Mouse (Mus musculus): ENCODE measurements around the gene Optn.
A peak's percentile ranks its signal among the peaks of the same experiment; 100 is the strongest.
"Not testable (repeated sequence)": the region's sequence is repeated elsewhere in the genome, so short reads cannot be mapped to it uniquely, and the experiment has no call there.

The Optn gene

DNA sequence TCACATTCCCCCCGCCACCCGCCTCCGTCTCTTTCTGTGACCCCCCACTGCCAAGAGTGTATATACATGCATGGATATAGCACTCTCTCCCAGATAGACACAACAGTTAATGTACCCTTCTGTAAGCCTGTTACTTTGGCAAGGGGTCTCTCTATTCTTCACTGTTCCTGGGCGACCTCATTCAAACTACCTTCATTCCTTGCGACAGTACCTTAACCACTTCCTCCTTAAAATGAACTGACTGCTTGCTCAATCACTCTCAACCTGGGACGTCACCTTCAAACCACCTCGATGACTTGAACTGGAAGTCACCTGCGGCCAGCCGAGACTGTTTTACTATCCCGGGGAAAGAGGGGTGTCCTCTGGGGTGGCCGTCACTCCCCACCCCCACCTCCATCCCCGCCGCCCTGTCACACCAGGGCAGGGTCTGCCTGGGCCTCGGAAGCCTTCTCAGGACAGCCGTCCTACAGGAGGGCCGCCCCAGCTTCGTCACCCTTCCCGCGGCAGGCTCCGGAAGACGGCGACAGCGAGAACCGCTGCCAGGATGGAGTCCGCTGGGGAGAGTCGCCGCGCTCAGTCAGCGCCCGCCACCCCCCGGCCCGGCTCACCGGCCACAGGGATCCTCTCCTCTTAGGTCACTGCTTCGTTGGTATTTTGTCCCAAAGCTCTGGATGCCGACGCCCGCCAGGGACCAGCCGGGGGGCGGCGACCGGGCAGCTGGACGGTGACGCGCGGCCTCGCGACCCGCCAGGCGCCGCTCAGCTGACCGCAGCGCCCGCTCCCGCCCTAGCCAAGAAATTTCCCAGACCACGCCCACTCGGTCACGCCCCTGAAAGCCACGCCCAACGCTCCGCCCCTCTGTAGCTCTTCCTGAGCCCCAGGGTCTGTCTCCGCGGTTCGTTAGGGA lies at the start of gene Optn:
Gene Optn, minus strand, starts transcription at position 753 of the 907 bp plus-strand sequence.
- no peak for DNase-seq (ENCODE audit: low read depth, low spot score)

- no peak for DNase-seq (ENCODE audit: low read depth, low spot score)
Measured at GRCm38 (mm10) chr2:5112785-5113291, 49.0 kb upstream of the Optn start.

GRCm38 (mm10) chr2:5102891-5103290 lies 39.0 kb upstream of the Optn start:
- DNase-seq (ENCODE audit: low read depth, low spot score) = no peak

DNA sequence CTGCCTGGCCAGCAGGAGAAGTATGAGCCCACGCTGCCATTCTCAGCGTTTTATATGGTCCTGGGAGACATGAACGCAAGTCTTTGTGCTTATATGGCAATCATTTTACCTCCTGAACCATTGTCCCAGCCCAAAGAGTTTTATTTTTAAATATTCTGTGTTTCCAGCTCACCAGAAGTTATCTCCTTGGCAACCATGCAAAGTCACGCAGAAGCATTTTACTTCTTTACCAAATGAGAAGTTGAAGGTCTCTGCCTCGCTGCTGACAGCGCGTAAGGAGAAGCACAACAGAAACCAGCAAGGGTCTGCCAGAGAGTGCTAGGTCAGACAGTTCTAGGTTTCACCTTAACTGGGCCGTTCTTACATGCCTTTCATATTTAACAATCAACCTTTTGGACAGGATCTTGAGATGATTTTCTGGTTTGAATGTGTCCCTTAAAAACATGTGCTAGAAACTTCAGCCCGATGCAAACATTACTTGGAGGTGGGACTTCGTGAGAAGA lies 37.9 kb upstream of the Optn start:
- DNase-seq (ENCODE audit: low read depth, low spot score) = no peak

DNA sequence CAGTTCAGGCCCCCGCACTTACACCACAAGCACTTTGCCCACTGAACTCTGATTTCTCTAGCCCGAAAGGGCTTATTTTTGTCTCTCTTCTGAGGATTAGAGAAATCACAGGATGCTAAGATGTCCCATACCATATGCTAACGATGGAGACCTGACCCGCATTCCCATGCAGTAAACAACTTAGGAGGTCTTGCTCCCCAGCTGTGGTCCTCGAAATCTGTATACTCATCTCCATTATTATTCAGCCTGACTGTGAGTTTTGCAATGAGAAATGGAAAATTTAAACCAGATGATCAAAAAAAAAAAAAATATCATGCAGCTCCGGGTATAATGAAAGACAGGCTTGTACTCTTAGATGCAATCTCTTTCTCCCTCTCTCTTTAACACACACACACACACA lies 35.3 kb upstream of the Optn start:
- no peak for DNase-seq (ENCODE audit: low read depth, low spot score)

GRCm38 (mm10) chr2:5097786-5098445 lies 34.1 kb upstream of the Optn start:
- DNase-seq (ENCODE audit: low read depth, low spot score) = no peak

DNA sequence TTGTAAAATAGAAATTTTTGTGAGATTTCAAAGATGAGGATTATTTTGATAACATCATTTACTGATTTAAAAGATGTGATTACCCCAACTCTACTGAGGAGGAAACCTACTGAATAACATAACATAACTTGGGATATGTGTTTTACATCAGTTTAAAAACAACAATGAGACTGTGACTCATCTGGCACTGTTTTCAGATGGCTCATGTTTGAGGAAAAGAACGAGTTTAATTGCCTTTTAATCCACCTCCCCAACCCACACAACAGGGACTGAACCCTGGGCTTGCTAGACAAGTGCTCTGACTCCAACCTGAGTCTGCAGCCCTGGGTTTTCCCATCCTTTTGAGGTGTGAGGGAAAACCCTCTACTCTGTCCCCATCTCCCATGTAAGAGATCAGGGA lies 31.5 kb upstream of the Optn start:
- no peak for DNase-seq (ENCODE audit: low read depth, low spot score)

- DNase-seq (ENCODE audit: low read depth, low spot score) = no peak
Measured at GRCm38 (mm10) chr2:5094876-5095275, 31.0 kb upstream of the Optn start.

GRCm38 (mm10) chr2:5090385-5090784 lies 26.5 kb upstream of the Optn start:
- not testable (repeated sequence) for DNase-seq (ENCODE audit: low read depth, low spot score)

DNA sequence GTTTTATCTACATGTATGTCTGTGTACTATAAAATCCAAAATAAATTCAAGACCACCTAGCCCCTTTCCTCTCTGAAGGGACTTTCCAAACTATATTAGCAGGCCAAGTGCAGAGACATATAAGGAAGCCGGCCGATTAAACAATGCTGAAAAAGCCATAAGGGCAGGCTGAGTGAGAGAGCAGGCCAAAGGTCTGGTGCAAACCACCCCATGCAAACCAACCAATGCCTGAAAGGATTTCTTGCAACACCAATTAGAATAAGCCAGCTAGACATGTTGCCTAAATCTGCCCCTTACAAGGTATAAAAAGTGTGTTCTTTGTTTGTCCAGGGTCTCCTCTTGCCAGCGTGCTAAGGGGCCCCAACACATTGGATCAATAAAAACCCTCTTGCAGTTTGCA lies 23.8 kb upstream of the Optn start:
- DNase-seq (ENCODE audit: low read depth, low spot score) = no peak

DNA sequence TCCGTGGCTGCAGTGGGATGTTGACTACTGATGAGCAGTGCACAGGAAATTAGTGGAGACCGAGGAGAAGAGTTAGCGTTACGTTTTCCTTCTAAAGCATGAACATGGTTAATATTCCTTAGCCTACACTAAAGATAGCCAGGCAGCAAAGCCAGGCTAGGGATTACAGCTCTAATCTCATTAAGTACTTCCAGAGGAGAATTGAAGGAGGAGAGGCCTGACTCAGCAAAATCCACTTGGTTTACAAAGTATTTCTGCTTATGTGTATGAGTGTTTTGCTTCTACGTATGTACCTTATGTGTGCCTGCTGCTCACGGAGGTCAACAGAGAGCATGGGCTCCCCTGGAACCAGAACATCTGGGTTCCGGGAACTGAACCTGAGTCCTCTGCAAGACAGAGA lies 19.9 kb upstream of the Optn start:
- no peak for DNase-seq (ENCODE audit: low read depth, low spot score)

GRCm38 (mm10) chr2:5080053-5080787 lies 16.4 kb upstream of the Optn start:
- peak; percentile 67 for DNase-seq (ENCODE audit: low read depth, low spot score)

DNA sequence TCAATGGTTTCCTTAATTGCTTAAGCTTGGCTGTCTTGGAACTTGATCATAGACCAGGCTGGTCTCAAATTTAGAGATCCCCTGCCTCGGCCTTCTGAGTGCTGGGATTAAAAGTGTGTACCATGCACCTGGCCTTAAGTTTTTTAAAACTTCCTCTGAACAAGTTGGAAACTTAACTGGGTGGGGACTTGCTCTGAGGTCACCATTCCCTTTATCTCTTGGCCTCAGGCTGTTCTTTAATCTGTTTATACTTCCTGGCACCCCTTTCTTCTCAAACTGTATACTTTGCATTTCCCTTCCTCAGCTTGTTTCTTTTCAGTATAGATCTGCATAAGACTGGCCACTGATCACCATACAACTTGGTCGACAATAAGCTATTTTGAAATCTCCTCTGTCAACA lies 14.1 kb upstream of the Optn start:
- DNase-seq (ENCODE audit: low read depth, low spot score) = no peak

DNA sequence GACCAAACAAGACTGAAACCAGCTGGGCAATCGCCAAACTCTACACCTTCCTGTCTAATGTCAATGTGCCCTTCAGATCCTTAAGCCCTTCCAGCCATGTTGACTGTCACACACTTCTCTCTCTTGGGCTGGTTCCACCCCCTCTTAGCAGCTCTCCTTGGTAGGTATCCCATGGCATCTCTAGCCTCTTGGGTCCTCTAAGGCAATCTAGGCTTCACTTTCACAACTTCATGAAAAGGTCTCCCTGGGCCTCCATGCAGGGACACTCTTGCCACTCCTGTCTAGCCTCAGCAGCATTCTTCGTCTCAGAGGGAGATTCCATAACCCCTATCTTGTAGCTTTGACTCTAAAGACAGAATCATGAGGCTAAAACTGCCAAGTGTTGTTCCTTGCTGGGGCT lies 13.6 kb upstream of the Optn start:
- no peak for DNase-seq (ENCODE audit: low read depth, low spot score)

DNA sequence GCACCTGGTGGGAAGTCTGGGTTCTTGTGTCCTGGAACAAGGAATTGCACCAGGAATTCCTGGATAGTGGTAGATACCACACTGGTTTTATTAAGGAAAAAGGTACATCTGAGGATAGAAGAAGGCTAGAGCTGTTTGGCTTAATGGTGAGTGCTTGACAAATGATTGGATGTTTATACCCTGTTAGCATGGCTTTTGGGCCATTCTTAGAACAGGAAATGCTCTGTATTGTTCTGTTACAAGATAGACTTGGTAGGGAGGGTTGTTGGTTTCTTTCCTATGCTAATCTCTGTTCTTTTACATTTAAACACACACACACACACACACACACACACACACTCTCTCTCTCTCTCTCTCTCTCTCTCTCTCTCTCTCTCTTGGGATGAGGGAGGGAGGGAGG lies 12.0 kb upstream of the Optn start:
- DNase-seq (ENCODE audit: low read depth, low spot score) = no peak

GRCm38 (mm10) chr2:5075432-5075831 lies 11.6 kb upstream of the Optn start:
- no peak for DNase-seq (ENCODE audit: low read depth, low spot score)

- no peak for DNase-seq (ENCODE audit: low read depth, low spot score)
Measured at GRCm38 (mm10) chr2:5073785-5074184, 9.9 kb upstream of the Optn start.

- DNase-seq (ENCODE audit: low read depth, low spot score) = no peak
Measured at GRCm38 (mm10) chr2:5067951-5068350, 4.1 kb upstream of the Optn start.

- DNase-seq (ENCODE audit: low read depth, low spot score) = not testable (repeated sequence)
Measured at GRCm38 (mm10) chr2:5067254-5067653, 3.4 kb upstream of the Optn start.

DNA sequence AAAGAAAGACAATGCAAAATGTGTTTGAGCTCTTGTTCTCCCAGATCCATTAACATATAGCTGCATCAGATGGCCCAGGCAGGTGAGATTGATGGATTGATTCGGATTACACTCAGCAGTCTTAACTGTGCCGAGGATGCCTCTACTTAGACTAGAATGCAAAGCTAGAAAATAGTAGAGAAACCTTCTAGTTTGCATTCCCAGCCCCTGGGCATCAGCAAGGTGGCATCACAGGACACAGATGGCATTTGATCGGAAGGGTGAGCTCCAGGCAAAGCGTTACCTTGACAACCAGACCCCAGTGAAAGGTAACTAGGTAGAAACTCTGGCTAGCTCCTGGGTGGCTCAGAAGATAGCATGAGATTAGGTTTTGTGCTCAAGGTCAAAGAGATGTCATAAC lies 396 bp upstream of the Optn start:
- no peak for DNase-seq (ENCODE audit: low read depth, low spot score)

- DNase-seq (ENCODE audit: low read depth, low spot score) = no peak
Measured at GRCm38 (mm10) chr2:5062496-5063298, 1.2 kb downstream of the Optn start.

Measured in brain, embryonic 18.5 days (tissue).